ENCODE assay signal across 17 mouse cellular contexts in the genomic region with DNA sequence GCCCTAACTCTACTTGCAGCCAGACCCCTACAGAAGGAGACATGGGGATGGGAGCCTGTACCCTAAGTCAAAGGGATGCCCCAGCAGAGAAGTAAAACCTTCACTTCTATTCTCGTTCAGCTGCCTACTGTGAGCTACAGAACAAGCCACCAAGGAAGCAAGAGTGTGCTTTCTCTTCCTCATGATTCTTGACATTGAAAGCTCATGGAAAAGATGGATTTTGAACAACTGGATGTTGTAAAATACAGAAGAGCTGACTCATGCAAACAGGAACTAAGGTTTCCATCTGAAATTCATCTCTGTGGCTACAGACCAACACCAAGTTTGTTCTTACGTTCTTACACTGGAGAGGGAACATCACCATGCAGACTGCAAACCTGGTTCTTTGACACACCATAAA.
"Had no signal": no experiment of that assay in that cellular context is flagged by ENCODE, and none has a peak within 500 bp of the region (broad histone marks: within the 10 kb centered on the region; RNA-seq: fewer than 3 reads in every experiment).

No protein-coding gene starts in this region.

- ATAC-seq: midbrain, embryonic 16.5 days had no signal

- H3K36me3 ChIP-seq: midbrain, embryonic 10.5 days; midbrain, embryonic 12.5 days; neural tube, embryonic 13.5 days; neural tube, embryonic 15.5 days had no signal

- H3K9me3 ChIP-seq: midbrain, embryonic 10.5 days; midbrain, embryonic 12.5 days; neural tube, embryonic 13.5 days; neural tube, embryonic 15.5 days; stomach, embryonic 15.5 days had no signal

- H3K4me1 ChIP-seq: midbrain, embryonic 12.5 days; stomach, embryonic 15.5 days had no signal

- H3K4me2 ChIP-seq: lung, embryonic 14.5 days; midbrain, embryonic 12.5 days; neural tube, embryonic 13.5 days; neural tube, embryonic 15.5 days; stomach, embryonic 15.5 days had no signal

- H3K27ac ChIP-seq: midbrain, embryonic 10.5 days; midbrain, embryonic 12.5 days; neural tube, embryonic 13.5 days; neural tube, embryonic 15.5 days; stomach, embryonic 15.5 days had no signal

- H3K4me3 ChIP-seq: midbrain, embryonic 10.5 days; midbrain, embryonic 12.5 days; myocyte; neural tube, embryonic 13.5 days; neural tube, embryonic 15.5 days; stomach, embryonic 15.5 days had no signal

- DNase-seq: lung, adult 18-20 months; lung, postnatal 10 days; lung, postnatal 4 days; midbrain, embryonic 14.5 days; retina, postnatal 1 day; right cerebral cortex, postnatal 14 days; thymus, adult 18-20 months; thymus, postnatal 14 days; thymus, postnatal 36 days had no signal

- H3K27me3 ChIP-seq: midbrain, embryonic 12.5 days; neural tube, embryonic 13.5 days; neural tube, embryonic 15.5 days; stomach, embryonic 15.5 days had no signal

- H3K9ac ChIP-seq: lung, embryonic 14.5 days; midbrain, embryonic 12.5 days; neural tube, embryonic 13.5 days; neural tube, embryonic 15.5 days; stomach, embryonic 15.5 days had no signal
